Mouse (Mus musculus): ENCODE results near the gene Skap2.

The Skap2 gene

GRCm38 (mm10) chr6:52012409-52013244 is at the start of gene Skap2:
Gene Skap2, minus strand, starts transcription at chr6:52012549.
- peak; percentile 100 for DNase-seq (ENCODE audit: low read depth, low spot score)

DNA sequence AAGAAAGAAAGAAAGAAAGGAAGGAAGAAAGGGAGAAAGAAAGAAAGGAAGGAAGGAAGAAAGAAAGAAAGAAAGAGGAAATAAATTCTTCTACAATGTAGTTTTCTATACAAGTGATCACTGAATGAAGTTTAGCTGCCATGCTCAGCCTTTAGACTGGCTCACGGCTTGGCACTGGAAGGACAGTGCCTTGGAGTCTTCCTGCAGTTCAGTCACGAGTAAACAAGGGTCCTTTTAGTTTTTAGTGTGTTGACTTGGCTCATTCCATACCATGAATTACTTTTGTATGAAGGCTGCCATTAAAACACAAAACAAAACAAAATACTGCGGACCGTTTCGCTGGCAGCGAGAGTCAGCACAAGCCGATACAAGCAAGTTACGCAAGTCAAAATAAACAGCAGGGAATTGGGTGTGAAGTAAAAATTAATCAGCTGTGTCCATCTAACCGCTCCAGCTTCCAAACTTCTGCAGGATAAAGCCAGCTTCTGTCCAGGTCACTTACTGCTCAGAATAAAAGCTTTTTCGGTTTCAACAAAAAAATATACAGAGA is 46.6 kb upstream of the Skap2 start:
- no peak for DNase-seq (ENCODE audit: low read depth, low spot score)

- DNase-seq (ENCODE audit: low read depth, low spot score) = no peak
These were observed 45.8 kb upstream of the Skap2 start for GRCm38 (mm10) chr6:52058120-52058519.

DNA sequence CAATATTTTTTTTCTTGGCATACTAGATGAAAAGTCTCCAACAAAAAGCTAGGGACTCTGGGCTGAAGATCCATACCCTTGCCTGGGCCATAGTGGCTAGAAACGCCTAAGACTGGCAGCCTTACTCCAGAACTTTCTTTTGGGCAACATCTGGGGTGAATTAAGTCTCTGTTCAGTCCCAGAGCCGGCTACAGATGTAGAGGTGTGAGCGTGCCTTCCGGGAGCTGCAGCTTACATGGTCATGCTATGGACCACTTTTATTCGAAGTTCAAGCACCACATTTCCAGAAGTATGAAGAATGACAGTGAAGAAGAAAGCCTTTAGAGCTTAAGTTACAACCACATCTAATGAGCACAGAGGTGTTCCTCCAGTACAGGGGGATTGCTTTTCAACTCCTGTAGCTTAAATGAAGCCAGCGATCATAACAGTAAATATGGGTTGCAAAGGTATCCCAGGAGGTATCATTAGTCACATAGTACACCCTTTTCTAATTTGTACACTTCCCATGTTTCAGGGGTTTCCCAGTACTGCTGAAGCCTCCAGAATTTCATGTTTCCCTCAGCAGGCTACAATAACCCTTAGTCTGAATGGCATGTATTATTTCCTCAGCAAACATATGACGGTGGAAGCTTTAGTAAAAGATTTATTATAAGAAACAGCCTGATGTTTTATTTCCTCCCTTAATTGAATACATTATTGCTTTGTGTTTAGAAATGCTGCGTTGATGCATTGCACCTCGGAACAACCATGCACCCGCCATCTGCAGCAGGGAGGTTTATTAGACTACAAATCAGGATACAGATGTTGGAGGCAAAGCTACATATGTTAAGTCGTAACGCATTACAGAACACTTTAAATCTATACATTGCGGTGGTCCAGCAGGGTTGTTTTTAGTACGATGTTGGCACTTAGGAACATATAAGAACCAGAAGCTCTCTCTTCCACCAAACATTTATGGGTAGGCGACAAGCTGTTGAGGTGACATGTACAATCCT is 41.5 kb upstream of the Skap2 start:
- no peak for DNase-seq (ENCODE audit: low read depth, low spot score)

DNA sequence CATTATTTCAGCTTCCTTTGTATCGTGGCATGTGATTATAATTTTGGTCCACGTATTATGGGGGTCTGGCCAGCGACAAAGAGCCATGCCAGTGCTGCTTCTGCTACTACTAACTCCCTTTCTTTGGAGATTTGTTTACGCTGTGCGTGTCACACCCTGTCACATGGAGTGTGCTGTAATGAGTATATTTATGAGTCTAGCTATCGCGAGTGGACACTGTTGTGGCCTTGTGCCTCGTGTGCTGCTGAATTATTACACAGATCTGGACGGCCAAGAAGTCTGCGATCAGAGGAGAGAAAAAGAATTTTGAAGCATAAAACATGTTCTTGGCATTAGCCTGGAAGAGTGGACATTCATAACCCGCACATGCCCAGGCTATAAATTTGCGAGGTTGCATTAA is 37.7 kb upstream of the Skap2 start:
- no peak for DNase-seq (ENCODE audit: low read depth, low spot score)

GRCm38 (mm10) chr6:52045517-52045916 is 33.2 kb upstream of the Skap2 start:
- DNase-seq (ENCODE audit: low read depth, low spot score) = no peak

- DNase-seq (ENCODE audit: low read depth, low spot score) = no peak
These were observed 23.7 kb upstream of the Skap2 start for GRCm38 (mm10) chr6:52036077-52036476.

DNA sequence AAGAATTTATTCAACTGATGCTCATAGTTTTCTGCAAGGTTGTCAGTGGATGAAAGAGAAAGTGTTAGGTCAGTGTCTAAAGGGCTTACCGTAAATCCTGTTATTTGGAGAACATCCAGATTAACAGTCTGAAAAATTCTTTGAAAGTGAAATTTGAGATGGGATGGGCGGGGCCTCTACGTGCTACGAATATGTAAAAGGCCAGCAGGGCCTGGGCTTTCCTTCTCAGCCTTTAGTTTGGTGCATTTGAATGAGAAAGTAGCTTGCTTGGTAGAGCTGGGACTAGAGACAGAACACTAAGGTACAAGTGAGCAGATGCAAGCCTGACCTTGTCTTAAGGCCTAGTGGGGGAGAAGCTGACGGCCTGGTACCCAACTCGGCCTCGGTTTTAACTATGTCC is 18.8 kb upstream of the Skap2 start:
- DNase-seq (ENCODE audit: low read depth, low spot score) = no peak

- no peak for DNase-seq (ENCODE audit: low read depth, low spot score)
These were observed 15.8 kb upstream of the Skap2 start for GRCm38 (mm10) chr6:52028131-52028530.

DNA sequence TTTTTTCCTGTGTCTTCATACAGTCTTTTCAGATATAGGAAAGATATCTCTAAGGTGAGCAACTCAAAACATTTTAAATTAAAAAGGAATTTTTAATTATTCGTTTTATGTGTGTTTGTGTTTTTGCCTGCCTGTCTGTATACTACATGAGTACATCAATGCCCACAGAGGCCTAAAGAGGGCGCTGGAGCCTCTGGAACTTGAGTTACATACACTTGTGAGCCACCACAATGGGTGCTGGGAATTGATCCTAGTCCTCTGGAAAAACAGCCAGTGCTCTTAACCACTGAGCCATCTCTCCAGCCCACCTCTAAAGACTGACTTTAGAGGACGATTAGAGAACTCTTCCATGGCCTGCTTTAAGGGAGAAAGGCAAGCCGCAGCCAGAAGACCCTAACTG is 14.8 kb upstream of the Skap2 start:
- DNase-seq (ENCODE audit: low read depth, low spot score) = no peak

- no peak for DNase-seq (ENCODE audit: low read depth, low spot score)
These were observed 13.9 kb upstream of the Skap2 start for GRCm38 (mm10) chr6:52026281-52026680.

DNA sequence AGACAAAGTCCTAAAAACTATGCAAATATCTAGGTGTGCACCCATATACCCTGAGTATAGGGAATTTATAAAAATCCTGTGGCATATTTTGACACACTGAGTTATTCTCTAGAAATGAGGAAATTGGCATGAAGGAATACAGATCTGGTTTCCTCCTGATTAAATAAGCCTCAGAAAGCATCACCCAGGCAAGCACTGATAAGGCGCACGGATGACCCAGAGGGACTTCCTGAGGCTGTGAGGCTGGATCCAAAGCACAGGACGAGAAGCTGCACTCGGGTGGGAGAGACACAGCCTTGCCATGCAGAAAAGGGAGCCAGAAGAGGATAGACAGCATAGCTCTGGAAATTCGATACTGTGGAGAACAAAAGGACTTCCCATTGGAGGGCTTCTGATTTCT is 12.4 kb upstream of the Skap2 start:
- DNase-seq (ENCODE audit: low read depth, low spot score) = no peak

GRCm38 (mm10) chr6:52022363-52022762 is 10.0 kb upstream of the Skap2 start:
- no peak for DNase-seq (ENCODE audit: low read depth, low spot score)

DNA sequence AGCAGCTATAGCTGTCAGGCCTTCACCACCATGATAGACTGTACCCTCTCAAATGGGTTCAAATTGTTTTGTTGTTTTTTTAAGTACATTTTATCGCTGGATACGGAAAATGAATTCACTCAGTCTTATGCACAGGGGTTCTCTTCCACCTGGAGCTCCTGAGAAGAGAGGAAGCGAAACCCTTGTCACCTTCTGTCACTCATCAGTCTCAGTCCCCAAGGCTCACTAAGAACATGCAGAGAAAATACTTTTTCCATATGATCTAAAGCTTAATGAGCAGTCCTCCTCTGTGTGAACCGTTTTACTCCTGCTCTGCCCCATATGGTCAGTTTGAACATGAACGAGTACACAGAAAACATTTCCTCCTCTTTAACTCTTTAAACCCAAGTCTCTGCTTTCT is 7.9 kb upstream of the Skap2 start:
- no peak for DNase-seq (ENCODE audit: low read depth, low spot score)

GRCm38 (mm10) chr6:52013245-52013945 is 1.0 kb upstream of the Skap2 start:
- no peak for DNase-seq (ENCODE audit: low read depth, low spot score)

- DNase-seq (ENCODE audit: low read depth, low spot score) = peak; percentile 77
These were observed 565 bp downstream of the Skap2 start for GRCm38 (mm10) chr6:52011559-52012408.

- DNase-seq (ENCODE audit: low read depth, low spot score) = peak; percentile 49
These were observed 3.0 kb downstream of the Skap2 start for GRCm38 (mm10) chr6:52009385-52009784.

- DNase-seq (ENCODE audit: low read depth, low spot score) = no peak
These were observed 3.6 kb downstream of the Skap2 start for GRCm38 (mm10) chr6:52008757-52009156.

DNA sequence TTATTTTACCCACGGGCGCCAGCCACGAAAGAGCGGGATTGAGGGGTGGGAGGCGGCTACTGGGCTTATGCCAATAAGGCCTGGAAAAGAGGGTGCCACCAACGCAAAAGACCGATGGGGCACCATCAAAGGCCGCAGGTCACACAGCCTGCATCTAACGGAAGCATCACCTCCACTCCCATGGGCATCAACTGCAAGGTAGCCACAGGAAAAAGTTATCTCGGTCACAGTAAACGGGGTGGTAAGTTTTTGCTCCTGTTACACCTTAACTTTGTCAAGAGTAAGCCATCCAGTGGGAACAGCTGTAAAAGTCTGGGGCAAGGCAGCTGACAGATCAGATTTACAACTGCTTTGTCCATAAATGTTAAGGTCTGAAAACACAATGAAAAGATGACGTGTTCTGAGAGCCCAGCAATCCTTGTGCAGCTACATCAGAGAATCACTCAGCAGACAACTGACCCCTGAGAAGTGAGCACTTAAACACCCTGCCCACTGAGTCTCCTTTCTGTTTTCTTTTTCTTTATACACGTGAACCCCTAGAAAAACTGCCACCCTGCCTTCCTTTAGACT is 5.6 kb downstream of the Skap2 start:
- DNase-seq (ENCODE audit: low read depth, low spot score) = peak; percentile 71

DNA sequence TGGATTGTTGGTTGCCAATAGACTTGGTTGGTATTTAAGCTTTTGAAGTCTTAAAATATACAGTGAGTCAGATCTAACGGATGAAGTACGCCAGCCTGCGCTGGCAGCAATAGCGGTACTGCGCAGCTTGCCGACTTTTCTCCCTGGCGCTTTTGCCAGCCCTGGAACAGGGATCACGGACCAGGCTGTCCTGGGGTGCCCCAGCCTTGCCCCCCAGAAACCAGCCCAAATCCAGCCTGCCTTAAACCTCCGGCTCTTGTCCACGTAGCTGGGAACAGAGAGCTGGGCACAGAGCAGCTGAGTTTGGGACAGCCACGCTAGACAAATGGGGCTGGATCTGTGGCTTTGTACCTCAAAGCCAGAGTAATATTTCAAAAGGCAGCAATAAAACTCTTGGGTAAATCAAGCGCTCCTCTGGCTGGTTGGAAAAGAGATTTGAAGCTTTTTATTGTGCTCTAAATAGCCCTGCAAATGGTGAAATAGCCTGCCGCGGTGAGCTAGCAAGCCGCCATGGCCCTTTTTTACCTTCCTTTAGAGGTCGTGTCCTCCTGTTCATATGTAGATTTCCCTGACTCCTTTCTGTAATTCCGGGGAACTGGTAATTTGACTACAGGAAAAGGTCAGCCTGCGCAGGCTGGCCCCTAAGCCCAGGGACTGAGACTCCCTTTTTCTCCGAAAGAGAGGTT is 6.2 kb downstream of the Skap2 start:
- peak; percentile 64 for DNase-seq (ENCODE audit: low read depth, low spot score)

Data from mesoderm, embryonic 11.5 days (tissue).